Mouse (Mus musculus): Measurements from ENCODE around the gene Ripor2.

Ripor2 gene

GRCm38 (mm10) chr13:24584841-24585240, 2.9 kb downstream of the Ripor2 start:
- no peak for DNase-seq (ENCODE audit: low spot score)

- no peak for DNase-seq (ENCODE audit: low spot score)
Measured at GRCm38 (mm10) chr13:24585369-24585768, 3.4 kb downstream of the Ripor2 start.

GRCm38 (mm10) chr13:24587192-24587895, 5.4 kb downstream of the Ripor2 start:
- DNase-seq (ENCODE audit: low spot score) = no peak

- DNase-seq (ENCODE audit: low spot score) = no peak
Measured at GRCm38 (mm10) chr13:24588603-24589002, 6.6 kb downstream of the Ripor2 start.

- no peak for DNase-seq (ENCODE audit: low spot score)
Measured at GRCm38 (mm10) chr13:24591737-24592136, 9.7 kb downstream of the Ripor2 start.

GRCm38 (mm10) chr13:24594303-24594702, 12.3 kb downstream of the Ripor2 start:
- no peak for DNase-seq (ENCODE audit: low spot score)

- DNase-seq (ENCODE audit: low spot score) = no peak
Measured at GRCm38 (mm10) chr13:24599631-24600041, 17.6 kb downstream of the Ripor2 start.

GRCm38 (mm10) chr13:24602978-24603377, 21.0 kb downstream of the Ripor2 start:
- DNase-seq (ENCODE audit: low spot score) = no peak

GRCm38 (mm10) chr13:24603591-24604009, 21.6 kb downstream of the Ripor2 start:
- no peak for DNase-seq (ENCODE audit: low spot score)

- DNase-seq (ENCODE audit: low spot score) = no peak
Measured at GRCm38 (mm10) chr13:24604096-24604495, 22.1 kb downstream of the Ripor2 start.

- no peak for DNase-seq (ENCODE audit: low spot score)
Measured at GRCm38 (mm10) chr13:24604761-24605591, 23.0 kb downstream of the Ripor2 start.

GRCm38 (mm10) chr13:24605755-24606154, 23.8 kb downstream of the Ripor2 start:
- no peak for DNase-seq (ENCODE audit: low spot score)

- DNase-seq (ENCODE audit: low spot score) = no peak
Measured at GRCm38 (mm10) chr13:24607961-24608360, 26.0 kb downstream of the Ripor2 start.

GRCm38 (mm10) chr13:24608709-24609108, 26.7 kb downstream of the Ripor2 start:
- DNase-seq (ENCODE audit: low spot score) = no peak

- DNase-seq (ENCODE audit: low spot score) = no peak
Measured at GRCm38 (mm10) chr13:24610883-24611282, 28.9 kb downstream of the Ripor2 start.

- no peak for DNase-seq (ENCODE audit: low spot score)
Measured at GRCm38 (mm10) chr13:24613031-24613430, 31.0 kb downstream of the Ripor2 start.

GRCm38 (mm10) chr13:24613433-24613832, 31.4 kb downstream of the Ripor2 start:
- no peak for DNase-seq (ENCODE audit: low spot score)

- DNase-seq (ENCODE audit: low spot score) = no peak
Measured at GRCm38 (mm10) chr13:24613927-24614780, 32.2 kb downstream of the Ripor2 start.

GRCm38 (mm10) chr13:24615921-24616565, 34.1 kb downstream of the Ripor2 start:
- no peak for DNase-seq (ENCODE audit: low spot score)

- DNase-seq (ENCODE audit: low spot score) = no peak
Measured at GRCm38 (mm10) chr13:24616645-24617044, 34.7 kb downstream of the Ripor2 start.

- DNase-seq (ENCODE audit: low spot score) = no peak
Measured at GRCm38 (mm10) chr13:24617076-24617798, 35.2 kb downstream of the Ripor2 start.
